Mouse (Mus musculus) cerebellum, postnatal 36 days (tissue): ENCODE data around the gene Fitm2.

Experiments
- DNase-seq, 2 experiments: peaks; one replicate each; pipeline ENCODE4 v3.0.0; 2021 to 2022; ENCODE audit warnings: mixed read lengths in 2 of 2

Fitm2 gene

DNA sequence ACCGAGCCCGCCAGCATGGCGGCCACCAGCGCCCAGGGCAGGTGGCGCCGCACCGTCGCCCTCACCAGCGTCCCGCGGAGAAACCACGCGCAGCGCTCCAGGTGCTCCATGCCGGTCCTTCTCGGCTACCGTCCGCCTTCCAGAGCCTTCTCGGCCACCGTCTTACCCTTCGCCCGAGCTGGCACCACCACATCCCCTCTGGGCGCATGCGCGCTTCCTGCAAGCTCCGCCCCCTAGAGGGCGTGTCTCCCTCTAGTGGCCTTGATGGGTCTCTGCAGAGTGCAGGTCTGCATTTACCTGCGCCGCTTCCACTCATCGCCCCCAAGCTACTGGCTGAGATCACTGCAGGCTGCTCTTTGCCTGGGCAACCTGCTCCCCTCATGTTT, at the start of gene Fitm2:
Fitm2 (minus strand) TSS at position 164 of the 386 bp plus-strand sequence.
- DNase-seq: peak; percentile 97 to 99

DNA sequence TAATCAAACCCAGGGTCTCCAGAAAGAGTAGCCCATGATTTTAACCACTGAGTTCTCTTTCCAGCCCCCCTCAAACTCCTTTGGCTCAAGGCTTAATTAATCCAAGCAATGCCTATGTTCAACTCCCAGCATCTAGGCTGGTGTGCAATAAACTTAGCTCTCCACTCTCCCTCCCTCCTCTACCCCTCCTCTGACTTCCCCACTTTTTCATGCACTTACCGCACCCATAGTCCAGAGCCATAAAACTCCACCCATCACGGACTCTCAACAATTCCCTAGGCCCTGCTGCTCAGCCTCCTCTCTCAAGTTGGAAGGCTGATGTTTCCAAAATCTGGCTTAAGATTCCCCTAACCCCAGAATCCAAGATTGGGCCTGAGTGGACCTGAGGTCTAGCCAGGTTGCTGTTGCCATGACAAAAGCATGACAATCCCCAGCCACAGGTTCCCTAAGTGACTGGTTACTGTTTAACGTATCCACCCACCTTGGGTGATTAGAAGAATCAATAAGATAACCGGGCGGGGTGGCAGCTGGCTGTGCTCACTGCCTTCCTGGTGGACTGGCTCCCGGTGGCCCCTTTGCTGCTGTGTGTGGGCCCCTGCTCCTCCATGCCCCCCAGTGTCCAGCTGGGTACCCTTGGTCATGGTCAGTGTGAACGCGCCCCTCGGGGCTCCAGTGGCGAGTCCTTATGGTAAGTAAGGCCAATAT, 34.0 kb upstream of the Fitm2 start, which contains the start of gene Hnf4a:
Hnf4a (plus strand) TSS at position 509 of the 705 bp plus-strand sequence.
- no peak for DNase-seq

DNA sequence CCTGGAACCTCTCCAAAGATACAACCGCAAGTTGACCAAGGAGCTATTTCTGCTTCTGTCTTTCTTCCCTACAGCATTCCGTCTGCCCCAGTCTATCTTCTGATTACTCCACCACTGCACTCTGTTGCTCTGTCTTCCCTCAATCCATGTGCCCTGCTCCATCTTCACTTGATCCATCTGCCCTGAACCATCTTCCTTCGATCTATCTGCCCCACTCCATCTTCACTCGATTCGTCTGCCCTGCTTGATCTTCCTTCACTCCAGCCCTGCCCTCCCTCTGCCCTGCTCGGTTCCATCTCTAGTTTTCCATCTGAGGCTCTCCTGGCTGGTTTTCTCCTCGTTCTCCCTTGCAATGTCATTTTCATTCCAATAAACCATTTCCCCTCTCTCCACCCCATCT, 30.8 kb upstream of the Fitm2 start:
- no peak for DNase-seq

DNA sequence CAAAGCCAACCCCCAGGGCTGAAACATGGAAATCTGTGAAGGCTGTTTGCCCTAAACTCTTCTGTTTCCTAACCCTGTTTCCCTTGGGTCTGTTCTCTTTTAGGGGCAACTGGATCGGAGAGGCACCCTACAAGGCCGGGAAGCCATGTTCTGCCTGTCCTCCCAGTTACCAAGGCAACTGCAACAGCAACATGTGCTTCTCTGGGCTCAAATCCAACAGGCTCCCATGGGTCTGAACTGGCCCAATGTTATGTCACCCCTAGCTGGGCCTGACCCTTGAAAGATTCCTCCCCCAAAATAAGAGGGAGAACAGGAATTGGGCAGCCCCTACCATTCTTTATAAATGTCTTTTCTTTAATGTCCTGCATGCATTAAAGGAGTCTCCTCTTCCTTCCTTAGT, 29.8 kb upstream of the Fitm2 start:
- DNase-seq: no peak

DNA sequence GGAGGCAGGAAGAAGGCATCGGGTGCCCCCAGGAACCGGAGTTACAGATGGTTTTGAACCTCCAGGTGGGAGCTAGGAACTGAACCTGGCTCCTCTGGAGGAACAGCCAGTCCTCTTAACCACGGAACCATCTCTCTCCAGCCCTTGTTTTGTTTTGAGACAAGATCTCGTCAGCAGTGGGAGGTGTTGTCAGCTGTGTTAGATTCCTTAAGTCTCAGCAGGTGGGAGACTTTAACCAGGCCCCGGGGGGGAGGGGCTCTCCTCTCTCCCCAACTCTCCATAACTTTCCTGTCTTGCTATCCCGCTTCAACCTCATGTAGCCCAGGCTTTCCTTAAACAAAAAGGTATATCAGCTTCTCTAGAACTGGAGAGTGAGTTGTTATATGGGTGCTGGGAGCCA, 22.0 kb upstream of the Fitm2 start:
- no peak for DNase-seq

DNA sequence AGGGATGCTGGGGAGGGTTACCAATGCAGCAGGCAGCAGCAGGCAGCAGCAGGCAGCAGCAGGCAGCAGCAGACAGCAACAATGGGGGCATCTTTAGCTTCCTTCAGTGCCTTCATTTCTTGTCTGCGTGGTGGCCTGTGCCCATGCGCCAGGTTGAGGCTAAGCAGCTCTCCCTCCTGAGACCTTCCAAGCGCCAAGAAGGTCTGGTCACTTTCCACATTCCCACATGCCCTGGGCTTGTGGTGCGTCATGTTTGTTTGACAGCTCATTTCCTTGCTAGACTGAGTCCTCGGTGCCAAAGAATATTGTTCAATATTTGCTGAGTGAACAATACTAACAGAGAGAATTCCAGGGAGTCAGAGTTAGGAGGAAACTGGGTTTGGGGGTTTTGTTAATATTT, 21.5 kb upstream of the Fitm2 start:
- DNase-seq: no peak

DNA sequence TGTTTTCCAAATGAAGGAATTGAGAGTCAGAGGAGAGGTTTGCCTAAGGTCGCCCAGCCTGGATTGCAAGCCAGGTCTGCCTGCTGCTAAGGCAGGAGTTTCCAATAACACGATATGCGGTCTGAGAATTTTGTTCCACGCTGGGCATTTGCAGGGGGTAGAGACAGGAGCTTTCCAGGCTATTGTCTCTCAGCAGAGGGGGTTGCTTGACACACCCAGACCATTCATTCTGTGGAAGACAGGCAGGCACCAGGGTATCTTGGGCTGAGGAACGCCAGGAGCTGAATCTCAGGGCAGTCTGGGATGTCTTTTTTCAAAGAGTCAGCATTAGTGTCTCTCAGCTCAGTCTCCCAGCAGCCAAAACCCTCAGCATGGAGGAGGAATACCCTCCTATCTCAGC, 20.6 kb upstream of the Fitm2 start:
- no peak for DNase-seq

DNA sequence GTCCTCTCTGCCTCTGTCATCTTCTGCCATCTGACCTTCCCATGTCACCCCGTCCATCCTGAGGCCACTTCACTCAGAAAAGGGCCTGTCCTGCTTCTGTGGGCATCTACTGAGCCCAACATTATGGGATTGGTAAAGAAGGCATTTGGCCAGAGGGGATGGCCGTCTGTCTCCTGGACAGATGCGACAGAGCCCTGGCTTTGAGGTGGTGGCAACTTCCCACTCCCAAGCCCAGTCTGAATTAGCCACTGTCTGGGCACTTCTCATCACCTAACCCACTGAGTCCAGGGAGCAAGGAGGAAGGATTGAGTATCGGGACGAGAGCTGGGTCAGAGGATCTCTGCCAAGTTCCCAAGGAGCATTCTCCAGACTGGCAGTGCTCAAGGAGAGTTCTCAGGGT, 19.6 kb upstream of the Fitm2 start, which contains the start of gene R3hdml:
R3hdml (plus strand) TSS at position 301 of the 400 bp plus-strand sequence.
- no peak for DNase-seq

DNA sequence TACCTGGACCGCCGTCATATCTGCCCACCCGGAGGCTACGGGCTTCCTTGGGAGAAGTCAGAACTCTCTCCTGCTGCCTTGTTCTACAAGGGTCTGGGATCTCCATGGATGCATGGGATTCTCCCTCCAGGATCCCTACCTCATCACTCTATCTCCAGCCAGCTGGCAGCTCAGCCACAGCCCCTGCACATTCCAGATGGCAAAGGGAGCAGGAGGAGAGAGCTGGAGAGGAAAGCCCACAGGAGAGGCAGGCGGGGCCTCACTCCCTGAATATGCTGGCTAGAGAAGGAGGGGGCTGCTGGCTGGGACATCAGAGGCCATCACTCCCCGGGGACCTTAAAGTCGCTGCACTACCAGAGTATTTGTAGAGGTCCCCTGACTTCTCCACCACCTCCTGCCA, 18.9 kb upstream of the Fitm2 start:
- DNase-seq: no peak

DNA sequence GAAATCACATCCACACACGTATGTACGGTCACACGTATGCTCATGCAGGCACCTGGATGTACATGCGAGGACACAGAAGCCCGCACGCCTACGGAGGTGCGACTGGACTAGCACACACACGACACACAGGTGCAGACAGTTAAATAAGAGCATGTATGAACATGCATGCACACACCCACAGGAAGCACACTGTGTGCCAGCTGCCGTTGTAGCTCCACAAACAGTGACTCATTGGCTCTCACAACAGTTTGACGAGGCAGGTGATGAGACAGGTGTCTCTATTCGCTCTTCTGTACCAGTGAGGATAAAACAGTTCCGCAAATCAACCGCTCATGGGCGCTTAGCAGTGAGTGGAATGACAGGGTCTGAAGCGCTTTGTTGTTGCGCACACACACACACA, 18.2 kb upstream of the Fitm2 start:
- no peak for DNase-seq

DNA sequence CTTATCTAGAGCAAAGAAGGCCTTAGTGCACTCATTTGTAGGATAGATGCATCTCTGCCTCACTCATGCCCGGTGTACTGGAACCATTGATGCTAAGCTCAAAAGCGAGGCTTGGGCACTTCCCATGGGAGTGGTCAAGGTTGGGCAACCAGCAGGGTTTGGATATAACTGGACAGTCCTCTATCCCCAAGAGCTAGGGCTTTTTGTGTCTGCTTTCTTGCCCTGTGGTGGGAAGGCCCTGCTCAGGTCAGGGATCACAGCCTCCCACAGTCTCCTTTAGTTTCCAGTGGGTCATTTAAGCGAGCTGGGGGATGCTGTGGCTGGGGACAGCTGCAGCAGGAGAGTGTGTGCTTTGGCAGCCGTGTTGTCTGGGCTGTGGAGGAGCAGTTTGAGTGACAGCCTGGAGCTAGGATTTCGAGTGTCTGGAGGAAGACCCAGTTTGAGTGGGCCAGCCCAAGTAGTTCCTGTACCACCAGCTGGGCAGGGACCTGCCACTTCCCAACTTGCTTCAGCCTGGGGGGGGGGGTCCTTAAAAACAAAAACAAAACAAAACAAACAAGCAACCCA, 17.4 kb upstream of the Fitm2 start:
- no peak for DNase-seq

DNA sequence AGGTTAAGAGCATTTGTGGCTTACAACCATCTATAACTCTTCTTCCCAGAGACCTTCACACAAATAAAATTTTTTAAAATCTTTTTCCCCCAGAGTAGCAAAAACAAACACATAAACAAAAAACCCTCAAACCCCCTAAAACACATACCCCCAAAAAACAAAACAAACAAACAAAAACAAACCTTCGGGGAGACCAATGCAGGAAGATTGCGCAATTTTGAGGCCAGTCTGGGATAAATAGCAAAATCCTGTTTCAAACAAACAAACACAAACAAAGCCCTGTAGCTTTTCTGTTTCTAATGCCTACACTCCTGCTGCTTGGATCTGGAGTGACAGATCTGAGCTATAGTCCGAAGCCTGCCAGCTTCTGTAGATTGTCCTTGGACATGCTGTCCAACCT, 14.9 kb upstream of the Fitm2 start:
- DNase-seq: no peak

DNA sequence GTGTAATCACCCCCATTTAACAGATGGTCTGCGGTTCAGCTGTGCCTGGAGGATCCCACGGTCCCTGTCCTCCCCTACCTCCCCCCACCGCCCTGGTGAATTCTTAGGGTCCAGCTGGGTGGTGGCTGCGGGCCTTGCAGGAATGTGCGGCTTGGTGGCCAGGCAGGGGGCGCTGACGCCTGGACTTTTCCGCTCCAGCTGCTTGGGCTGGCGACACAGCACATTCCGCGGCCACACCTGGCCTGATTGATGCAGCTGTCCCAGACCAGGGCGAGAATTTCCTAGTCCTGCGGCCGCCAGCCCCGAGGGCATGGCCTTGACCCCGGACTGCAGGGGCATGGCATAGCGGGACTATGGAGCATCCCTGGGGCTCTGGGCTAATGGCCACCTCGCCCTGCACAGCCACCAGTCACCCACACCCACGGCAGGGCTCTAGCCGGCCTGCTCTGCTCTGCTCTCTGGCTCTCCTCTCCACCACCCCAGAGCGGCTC, 9.2 kb upstream of the Fitm2 start:
- DNase-seq: no peak

DNA sequence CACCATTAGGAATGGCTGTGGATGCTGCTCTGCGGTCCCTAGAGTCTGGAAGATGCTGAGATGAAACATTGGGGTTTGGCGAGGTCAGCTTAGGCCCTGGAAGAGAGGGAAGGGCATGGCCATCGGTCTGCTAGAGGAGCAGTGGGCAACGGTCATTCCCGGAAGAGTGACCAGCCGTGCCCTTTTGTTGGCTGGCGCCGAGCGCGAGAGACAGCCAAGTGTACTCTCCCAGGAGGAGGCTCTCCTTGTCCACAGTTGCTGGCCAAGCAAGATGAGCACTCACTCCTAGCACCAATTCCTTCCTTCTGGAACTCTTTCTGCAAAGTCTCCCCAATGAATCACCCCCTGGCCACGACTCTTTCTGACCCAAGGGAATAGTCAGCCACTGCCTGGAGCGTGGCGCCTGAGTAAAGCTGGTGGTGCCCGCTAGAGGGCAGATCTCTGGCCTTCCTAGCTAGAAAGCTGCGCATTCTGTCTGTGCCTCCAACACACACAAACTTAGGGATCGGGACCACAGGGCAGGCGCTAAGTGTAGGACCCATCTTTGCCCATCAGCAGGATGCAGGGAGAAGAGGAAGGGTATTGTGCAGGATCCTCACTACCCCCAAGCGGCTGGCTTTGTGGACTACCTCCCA, 7.9 kb upstream of the Fitm2 start:
- DNase-seq: peak in 1 of 2 experiments; percentile 30

DNA sequence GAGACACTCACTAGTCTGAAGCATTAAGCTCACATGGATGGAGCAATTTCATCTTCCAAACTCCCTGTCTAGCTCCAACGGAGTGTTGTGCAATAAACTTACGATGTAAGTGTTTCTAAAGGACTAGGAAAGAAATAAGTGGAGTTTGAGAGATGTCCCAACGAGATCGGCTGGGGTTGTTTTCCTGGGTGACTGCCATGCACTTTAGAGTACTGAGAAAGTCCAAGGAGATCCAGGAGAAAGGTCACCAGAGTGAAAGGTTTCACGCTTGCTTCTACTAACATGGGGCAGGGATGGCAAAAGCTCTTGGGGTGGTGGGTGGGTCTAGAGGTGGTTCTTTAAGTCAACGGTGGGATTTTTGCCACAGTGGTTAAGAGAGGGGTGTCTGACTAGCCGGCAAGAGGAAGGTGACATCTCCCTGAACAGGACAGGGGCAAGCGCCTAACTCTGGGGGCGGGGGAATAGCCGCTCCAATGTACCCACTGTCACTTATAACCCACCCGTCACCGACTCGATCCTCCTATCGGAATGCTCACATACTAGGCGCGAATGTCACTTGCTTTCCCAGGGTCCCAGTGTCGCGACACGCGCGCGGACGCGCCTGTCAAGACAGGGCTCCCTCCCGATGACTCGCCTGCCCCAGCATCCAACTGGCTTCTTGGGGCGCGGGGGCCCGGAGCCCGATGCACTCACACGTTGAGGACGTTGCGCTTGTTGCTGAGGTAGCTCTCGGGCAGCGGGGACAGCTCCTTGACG, 541 bp downstream of the Fitm2 start:
- no peak for DNase-seq

DNA sequence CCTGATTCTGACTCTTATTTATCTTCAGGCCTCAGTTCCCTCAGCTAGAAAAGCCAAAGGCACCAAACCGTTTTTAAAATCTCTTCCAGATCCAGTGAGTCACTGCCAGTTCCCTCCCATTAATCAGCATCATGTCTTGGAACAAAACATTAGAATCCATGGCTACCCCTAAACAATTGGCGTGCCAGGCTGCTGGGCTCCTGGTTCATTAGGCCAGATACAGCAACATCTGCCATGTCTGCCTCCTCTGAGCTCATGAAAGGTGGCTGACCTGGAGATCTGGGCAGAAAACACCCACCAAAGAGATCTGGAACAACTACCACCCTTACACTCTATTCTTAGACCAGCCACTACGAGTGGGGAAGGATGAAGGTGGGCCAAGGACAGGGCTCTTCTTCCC, 1.3 kb downstream of the Fitm2 start:
- no peak for DNase-seq

DNA sequence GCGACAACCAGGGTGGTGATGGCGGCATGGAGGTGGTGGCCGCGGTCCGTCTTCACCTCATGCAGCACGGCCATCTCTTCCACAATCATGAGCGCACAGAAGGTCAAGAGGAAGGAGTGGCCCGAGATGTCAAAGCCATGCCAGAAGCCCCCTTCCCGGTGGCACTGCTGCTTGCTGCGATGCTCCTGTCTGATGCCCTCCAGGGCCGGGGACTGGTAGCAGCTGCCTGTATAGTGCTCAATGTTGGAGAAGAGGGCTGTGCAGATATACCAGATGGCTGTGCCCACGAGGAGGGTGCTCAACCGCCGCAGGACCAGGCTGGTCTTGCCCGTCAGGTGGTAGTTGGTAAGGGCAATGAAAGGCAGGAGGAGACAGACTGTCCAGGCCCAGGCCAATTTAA, 2.7 kb downstream of the Fitm2 start:
- no peak for DNase-seq

DNA sequence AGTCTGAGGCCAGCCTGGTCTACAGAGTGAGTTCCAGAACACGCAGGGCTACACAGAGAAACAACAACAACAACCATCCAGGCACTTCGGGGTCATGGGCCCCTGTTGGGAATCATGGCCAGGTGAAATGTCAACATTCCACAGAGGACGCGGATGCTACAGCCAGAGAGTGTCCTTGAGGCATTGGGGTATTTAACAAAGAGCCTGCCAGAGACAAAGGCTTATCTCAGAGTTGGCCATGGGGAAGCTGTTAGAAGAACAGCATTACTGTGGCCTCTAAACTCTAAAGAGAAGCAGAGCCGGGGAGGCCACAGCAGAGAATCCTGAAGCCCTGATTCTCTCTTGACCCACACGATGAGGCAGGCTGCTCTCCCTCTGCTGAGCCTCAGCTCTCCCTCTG, 3.6 kb downstream of the Fitm2 start:
- DNase-seq: no peak

DNA sequence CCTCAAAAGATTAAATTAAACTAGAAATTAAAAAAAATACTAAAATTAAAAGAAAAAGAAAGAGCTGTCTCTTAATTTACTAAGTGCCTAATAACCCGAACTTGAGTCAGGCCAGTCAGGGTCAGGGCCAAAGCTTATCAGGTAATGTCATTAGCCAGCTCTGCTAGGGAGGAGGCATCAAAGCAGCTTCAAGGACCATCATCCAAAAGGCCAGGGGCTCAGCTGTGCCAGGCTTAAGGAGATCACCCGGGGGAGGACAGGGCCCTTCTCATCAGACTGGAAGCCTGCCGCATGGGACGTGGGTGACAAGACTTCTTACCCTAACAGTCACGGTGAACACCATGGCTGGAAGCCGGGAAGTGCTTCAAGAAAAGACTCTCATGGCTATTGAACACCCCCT, 4.8 kb downstream of the Fitm2 start:
- DNase-seq: no peak

DNA sequence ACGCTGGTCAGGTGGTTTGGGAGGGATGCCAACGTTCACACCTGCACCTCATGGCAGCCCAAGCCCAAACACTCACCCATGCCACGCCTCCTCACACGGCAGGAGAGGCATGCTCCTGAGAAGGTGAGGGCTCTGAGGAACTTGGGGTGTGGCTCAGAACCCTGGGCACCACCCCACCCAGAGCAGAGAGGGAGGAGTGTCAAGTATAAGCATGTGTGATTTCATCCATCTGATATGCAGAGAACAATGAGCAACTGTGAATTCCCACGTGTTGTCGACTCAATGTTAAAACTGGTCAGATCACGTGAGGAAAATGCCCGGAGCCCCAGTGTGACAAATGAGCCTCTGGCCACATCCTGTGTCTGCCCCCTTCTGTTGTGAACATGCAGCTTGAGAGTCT, 5.7 kb downstream of the Fitm2 start:
- DNase-seq: no peak

DNA sequence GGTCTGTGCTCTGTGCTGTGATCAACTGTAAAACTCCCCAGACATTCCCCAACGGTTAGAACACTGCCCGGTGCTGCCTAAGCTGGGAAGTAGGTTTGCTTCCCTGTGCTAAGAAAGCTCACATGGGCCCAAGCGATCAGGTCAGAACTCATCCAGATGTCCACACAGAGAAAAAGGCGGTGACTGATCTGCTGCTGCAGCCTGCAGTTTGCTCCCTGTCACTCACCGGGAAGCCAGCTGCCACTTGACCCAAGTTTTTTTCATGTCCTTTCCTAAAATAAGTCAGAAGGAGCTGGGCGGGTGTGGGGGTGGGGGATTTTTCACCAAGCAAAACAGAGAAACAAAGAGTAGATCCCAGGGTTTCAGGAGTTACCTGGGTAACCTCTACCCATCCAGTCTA, 7.9 kb downstream of the Fitm2 start:
- DNase-seq: no peak

DNA sequence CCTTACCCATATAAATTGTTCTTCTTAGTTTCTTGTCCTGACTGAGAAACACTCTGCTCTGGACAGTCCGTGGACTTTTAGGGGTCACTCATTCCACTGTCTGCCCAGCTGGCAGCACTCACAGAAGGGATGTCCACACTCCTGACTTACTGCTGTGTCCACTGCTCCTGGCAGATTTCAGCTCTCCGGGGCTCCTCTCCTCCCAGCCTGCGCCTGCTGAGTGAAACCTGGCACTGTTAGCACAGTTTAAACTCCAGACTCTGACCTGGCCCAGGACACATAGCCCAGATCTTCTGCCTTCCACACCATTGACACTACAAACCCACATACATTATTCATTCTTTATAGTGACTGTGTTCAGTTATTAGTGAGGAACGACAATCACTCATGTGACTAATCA, 8.4 kb downstream of the Fitm2 start:
- DNase-seq: peak in 1 of 2 experiments; percentile 25

DNA sequence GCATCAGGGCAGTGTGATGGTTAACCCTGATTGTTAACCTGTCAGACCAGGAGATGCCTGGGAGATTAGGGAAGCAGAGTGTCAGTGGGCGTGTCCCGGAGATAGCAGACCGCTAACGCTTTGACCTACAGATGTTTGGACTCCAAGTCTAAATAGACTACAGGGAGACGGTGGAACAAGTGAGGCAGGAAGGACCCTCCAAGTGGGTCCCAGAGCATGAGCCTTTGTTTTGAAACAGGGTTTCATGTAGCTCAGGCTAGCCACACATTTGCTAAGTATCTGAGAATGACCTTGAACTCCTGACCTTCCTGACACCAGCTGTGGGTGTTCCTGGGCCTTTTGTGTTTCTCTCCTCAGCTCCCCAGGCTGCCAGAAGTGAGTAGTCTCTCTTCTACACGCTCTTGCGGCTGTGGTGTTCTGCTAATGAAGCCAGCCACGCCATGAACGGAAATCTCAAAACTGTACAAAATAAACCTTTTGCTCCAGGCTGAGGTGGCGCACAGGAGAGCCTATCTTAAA, 9.1 kb downstream of the Fitm2 start:
- no peak for DNase-seq
